Mouse (Mus musculus) myocyte (in vitro differentiated cells): ENCODE measurements at regions not wholly inside any gene's neighbourhood (a gene's known extent, or its start where the extent isn't known, plus 50 kb on each side); places are given as distances from the start of the nearest gene placed in this dataset.

Source experiments
- POLR2A ChIP-seq: IDR thresholded peaks from one replicate; pipeline ENCODE4 v1.6.1; 2011; ENCODE audit warnings: low read depth, mild to moderate bottlenecking, control low read depth, moderate library complexity; ENCODE audit not compliant: insufficient read length
- REST ChIP-seq: IDR thresholded peaks from one replicate; pipeline ENCODE4 v1.6.1; 2011; ENCODE audit warnings: mild to moderate bottlenecking, control low read depth, moderate library complexity; ENCODE audit not compliant: insufficient read depth, insufficient read length
- SRF ChIP-seq: IDR thresholded peaks from one replicate; pipeline ENCODE4 v1.6.1; 2011; ENCODE audit warnings: low read depth; ENCODE audit not compliant: control insufficient read depth, insufficient read length
- TCF12 ChIP-seq: IDR thresholded peaks from one replicate; pipeline ENCODE4 v1.6.1; 2011; ENCODE audit warnings: mild to moderate bottlenecking, control low read depth; ENCODE audit not compliant: poor library complexity, insufficient read depth, severe bottlenecking
- USF1 ChIP-seq: IDR thresholded peaks from one replicate; pipeline ENCODE4 v1.6.1; 2011; ENCODE audit warnings: low read depth, mild to moderate bottlenecking, control low read depth, moderate library complexity

GRCm38 (mm10) chr7:73670598-73670997, 69.5 kb upstream of the Fam174b start:
- TF ChIP-seq POLR2A, result no peak
- no peak for TF ChIP-seq REST
- no peak for TF ChIP-seq USF1
- no peak for TF ChIP-seq SRF
- no peak for TF ChIP-seq TCF12
